Mouse (Mus musculus): ENCODE measurements around the gene Cstb. TPM values are rescaled to one million over a fixed set of nuclear protein-coding genes. Genes with fewer than 3 reads are reported as not detected.
A peak's percentile ranks its signal among the peaks of the same experiment; 100 is the strongest.

Gene Cstb
- polyA plus RNA-seq, 1 experiment from 2014 or later = 116 TPM

DNA sequence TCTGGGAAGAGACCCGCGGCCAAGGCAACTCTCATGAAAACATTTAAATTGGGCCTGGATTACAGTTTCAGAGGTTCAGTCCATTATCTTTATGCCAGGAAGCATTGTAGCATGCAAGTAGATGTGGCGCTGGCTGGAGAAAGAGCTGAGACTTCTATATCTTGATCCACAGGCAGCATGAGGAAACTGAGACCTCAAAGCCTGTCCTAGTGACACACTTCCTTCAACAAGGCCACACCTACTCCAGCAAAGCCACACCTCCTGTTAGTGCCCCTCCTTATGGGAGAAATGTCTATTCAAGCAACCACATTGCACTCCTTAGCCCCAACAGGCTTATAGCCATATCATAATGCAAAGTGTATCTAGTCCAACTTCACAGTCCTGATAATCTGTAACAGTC is 2.9 kb upstream of the Cstb start:
- H3K9me3 ChIP-seq (replicated peaks) = no peaks in the 10 kb centered on the region
- no peak overlapping the region for H3K4me2 ChIP-seq
- H3K27ac ChIP-seq = no peak overlapping the region
- H3K36me3 ChIP-seq (ENCODE audit: poor library complexity, severe bottlenecking) = peaks cover 8% of the 10 kb centered on the region
- H3K9ac ChIP-seq = no peak overlapping the region
- no peak overlapping the region for H3K4me3 ChIP-seq
- H3K4me1 ChIP-seq = peaks cover 19% of the 10 kb centered on the region
- no peaks in the 10 kb centered on the region for H3K27me3 ChIP-seq
- no peak for ATAC-seq
- 91% methylated on average over 3 of the region's 3 CpGs for WGBS

DNA sequence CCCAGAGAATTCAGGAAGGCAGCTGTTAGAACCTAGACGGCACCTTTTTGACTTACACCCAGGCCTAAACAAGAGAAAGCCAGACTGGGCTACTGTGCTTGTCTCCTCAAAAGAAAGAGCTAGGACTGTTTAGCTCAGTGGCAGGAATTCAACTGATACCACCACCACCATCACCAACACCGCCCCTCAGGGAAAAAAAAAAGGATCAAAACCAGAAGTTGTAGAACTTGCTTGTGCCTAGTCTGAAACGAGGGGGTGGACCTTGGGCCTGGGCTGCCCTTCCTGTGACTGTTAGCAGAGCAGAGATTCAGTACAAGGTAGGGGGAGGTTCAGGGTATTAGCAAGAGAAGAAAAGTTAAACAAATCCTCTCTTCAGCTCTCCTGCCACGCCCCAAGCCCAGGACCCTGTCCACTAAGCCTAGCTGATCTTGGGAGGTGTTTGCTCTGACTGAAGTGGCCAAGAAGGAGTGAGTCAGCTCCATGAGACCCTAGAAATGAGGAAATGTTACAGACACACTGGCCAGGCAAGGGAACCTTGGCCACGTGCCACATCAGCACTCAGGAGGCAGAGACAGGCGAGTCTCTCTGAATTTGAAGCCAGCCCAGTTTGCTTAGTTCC is 757 bp downstream of the Cstb start:
- ATAC-seq = no peak
- Histone ChIP-seq H3K9ac (peak overlapping the region; percentile 82), H3K36me3 (ENCODE audit: poor library complexity, severe bottlenecking) (peaks cover 20% of the 10 kb centered on the region), H3K4me2 (peak overlapping the region; percentile 73), H3K4me3 (peak overlapping the region; percentile 82), H3K27ac (no peak overlapping the region), H3K4me1 (peaks cover 19% of the 10 kb centered on the region), H3K9me3 (replicated peaks) (no peaks in the 10 kb centered on the region), H3K27me3 (no peaks in the 10 kb centered on the region)
- 49% methylated on average over 6 of the region's 6 CpGs for WGBS

DNA sequence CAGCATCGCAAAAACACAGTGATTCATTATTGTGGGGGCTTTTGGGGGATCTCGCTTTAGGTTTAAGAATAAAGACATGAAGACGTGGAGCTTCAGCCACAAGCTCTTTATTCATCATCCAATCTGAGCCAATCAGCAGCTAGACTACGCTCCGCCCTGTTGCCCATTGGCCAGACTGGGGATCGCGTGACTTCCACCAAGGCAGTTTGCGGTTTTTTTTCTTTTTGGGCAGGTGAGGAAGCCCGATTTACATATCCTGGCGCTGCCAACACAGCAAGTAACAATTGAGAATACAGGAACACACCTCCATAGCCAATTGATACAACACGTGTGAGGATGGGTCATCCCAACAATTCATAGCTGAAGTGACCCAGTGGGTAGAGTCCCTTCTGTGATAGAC is 2.6 kb downstream of the Cstb start:
- peaks cover 20% of the 10 kb centered on the region for H3K36me3 ChIP-seq (ENCODE audit: poor library complexity, severe bottlenecking)
- no peak overlapping the region for H3K9ac ChIP-seq
- no peak overlapping the region for H3K4me2 ChIP-seq
- 95% methylated on average over 11 of the region's 11 CpGs for WGBS
- ATAC-seq = no peak
- no peak overlapping the region for H3K4me3 ChIP-seq
- H3K9me3 ChIP-seq (replicated peaks) = no peaks in the 10 kb centered on the region
- H3K4me1 ChIP-seq = peaks cover 19% of the 10 kb centered on the region
- no peak overlapping the region for H3K27ac ChIP-seq
- no peaks in the 10 kb centered on the region for H3K27me3 ChIP-seq

DNA sequence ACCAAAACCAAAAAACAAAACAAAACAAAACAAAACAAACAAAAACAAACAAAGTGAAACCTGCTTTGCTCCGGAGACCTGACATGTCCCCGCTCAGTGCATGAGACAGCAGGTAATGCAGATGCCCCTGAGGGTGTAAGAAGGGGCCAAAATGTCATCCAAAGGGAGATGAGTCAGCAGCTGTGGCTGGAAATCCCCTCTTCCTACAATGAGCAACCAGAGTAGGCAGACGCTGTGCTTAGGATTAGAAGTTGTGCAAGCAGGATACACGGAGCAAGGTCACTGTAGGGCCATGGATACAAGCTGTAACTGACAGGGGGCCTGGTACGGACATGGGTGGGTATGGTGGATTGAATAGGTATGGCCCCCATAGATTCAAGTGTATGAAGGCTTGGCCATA is 3.7 kb downstream of the Cstb start:
- peaks cover 19% of the 10 kb centered on the region for H3K4me1 ChIP-seq
- ATAC-seq = no peak
- H3K4me3 ChIP-seq = no peak overlapping the region
- no peak overlapping the region for H3K9ac ChIP-seq
- whole genome bisulfite sequencing = 92% methylated on average over 5 of the region's 5 CpGs
- H3K36me3 ChIP-seq (ENCODE audit: poor library complexity, severe bottlenecking) = peaks cover 20% of the 10 kb centered on the region
- H3K27me3 ChIP-seq = no peaks in the 10 kb centered on the region
- H3K4me2 ChIP-seq = no peak overlapping the region
- H3K9me3 ChIP-seq (replicated peaks) = no peaks in the 10 kb centered on the region
- H3K27ac ChIP-seq = no peak overlapping the region

DNA sequence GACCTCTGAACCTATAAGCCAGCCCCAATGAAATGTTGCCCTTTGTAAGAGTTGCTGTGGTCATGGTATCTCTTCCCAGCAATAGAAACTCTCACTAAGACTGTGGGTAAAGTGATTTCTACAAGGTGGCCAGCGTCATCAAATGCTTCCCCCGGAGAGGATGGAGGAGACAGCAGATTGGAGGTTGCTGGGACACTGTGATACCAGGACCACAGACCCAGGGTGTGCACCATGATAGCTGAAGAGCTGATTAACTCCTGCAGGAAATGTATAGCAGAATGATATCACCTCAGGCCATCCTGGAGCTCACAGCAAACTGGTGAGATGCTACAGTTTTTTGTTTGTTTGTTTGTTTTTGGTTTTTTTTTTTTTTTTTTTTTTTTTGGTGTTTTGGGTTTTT is 4.3 kb downstream of the Cstb start:
- Histone ChIP-seq H3K9ac (no peak overlapping the region), H3K4me2 (no peak overlapping the region), H3K27ac (no peak overlapping the region), H3K27me3 (no peaks in the 10 kb centered on the region), H3K4me1 (peaks cover 19% of the 10 kb centered on the region), H3K4me3 (no peak overlapping the region), H3K9me3 (replicated peaks) (no peaks in the 10 kb centered on the region), H3K36me3 (ENCODE audit: poor library complexity, severe bottlenecking) (peaks cover 20% of the 10 kb centered on the region)
- ATAC-seq = no peak
- whole genome bisulfite sequencing = 91% methylated on average over 2 of the region's 2 CpGs

DNA sequence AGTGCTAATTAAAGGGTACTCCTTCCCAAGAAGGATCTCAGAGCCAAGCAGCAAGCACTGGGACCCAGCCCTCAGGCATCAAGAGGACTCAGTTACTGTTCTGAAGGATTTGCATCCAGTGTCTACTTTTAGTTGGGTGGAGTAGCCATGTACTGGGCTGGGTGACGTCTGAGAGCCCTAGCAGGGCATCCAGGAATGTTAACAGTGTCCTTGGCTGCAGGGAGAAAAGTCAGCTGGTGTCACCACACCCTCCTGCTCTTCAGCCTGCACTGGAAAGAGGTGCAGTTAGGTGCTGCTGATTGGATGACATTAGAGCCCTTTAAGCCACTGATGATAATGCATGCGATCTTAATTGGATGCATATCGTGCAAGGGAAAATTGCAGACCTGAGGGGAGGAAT is 7.4 kb downstream of the Cstb start:
- no peaks in the 10 kb centered on the region for H3K9me3 ChIP-seq (replicated peaks)
- H3K4me2 ChIP-seq = no peak overlapping the region
- no peak for ATAC-seq
- no peak overlapping the region for H3K27ac ChIP-seq
- H3K4me3 ChIP-seq = no peak overlapping the region
- no peaks in the 10 kb centered on the region for H3K4me1 ChIP-seq
- no peaks in the 10 kb centered on the region for H3K27me3 ChIP-seq
- WGBS = 70% methylated on average over 3 of the region's 3 CpGs
- H3K9ac ChIP-seq = no peak overlapping the region
- H3K36me3 ChIP-seq (ENCODE audit: poor library complexity, severe bottlenecking) = peaks cover 10% of the 10 kb centered on the region

DNA sequence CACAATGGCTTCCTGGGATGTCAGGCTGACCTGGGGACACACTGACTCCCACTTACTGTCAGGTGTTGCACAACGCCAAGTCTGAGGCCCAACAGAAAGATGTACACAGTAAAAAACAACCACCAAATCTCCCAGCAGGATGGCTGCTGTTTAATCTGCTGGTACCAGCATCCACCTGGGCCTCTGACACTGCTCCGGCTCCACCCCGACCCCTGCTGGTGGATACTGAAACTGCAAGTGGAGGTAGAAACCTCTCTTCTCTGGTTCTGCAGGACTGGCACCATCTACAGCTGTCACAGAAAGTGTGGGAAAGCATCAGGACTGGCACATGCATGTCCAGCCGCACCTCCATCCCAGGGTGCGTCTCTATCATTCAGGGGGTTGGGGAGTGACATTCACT is 12.6 kb downstream of the Cstb start:
- no peak overlapping the region for H3K9ac ChIP-seq
- no peaks in the 10 kb centered on the region for H3K4me1 ChIP-seq
- H3K36me3 ChIP-seq (ENCODE audit: poor library complexity, severe bottlenecking) = no peaks in the 10 kb centered on the region; the same call in 1 of the 2 replicates
- no peaks in the 10 kb centered on the region for H3K27me3 ChIP-seq
- ATAC-seq = peak; percentile 60
- no peak overlapping the region for H3K4me3 ChIP-seq
- no peak overlapping the region for H3K4me2 ChIP-seq
- 17% methylated on average over 5 of the region's 5 CpGs for WGBS
- H3K9me3 ChIP-seq (replicated peaks) = no peaks in the 10 kb centered on the region
- no peak overlapping the region for H3K27ac ChIP-seq

DNA sequence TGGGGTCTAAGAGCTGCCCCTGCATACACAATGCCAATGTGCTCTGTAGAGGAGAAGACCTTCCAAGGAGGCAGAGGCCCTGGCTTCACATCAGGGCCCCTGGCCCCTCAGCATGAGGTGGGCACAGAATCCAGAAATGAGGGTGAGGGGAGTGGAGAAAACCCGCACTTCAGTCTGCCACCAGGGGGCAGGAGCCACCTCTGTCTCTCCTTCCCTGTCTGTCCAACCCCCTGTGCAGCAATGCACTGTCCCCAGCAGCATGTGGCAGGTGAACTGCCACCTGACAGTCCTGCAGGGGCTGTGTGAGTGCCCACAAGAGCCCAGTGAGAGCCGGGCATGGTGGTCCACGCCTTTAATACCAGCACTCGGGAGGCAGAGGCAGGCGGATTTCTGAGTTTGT is 14.1 kb downstream of the Cstb start:
- no peaks in the 10 kb centered on the region for H3K4me1 ChIP-seq
- H3K27ac ChIP-seq = no peak overlapping the region
- H3K9ac ChIP-seq = no peak overlapping the region
- peak; percentile 37 for ATAC-seq
- no peak overlapping the region for H3K4me3 ChIP-seq
- WGBS = 60% methylated on average over 5 of the region's 5 CpGs
- no peak overlapping the region for H3K4me2 ChIP-seq
- peaks cover 5% of the 10 kb centered on the region; the same call in 1 of the 2 replicates for H3K36me3 ChIP-seq (ENCODE audit: poor library complexity, severe bottlenecking)
- H3K9me3 ChIP-seq (replicated peaks) = no peaks in the 10 kb centered on the region
- H3K27me3 ChIP-seq = no peaks in the 10 kb centered on the region

DNA sequence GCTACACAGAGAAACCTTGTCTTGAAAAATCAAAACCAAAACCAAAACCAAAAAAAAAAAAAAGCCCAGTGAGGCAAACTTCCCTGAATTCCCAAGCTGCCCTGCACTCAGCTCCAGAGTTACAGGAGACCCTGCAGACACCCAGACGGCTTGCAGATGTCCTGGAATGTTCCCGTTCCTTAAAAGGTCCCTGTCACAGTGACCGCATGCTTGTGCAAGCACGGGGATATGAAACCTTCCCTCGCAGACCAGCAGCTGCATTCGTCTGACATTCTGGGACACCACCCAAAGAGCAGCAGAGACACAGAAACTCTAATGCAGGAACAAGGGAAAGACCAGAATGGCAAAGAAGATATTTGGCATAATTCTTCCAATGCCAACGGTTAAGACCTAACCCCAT is 14.5 kb downstream of the Cstb start:
- H3K27ac ChIP-seq = no peak overlapping the region

DNA sequence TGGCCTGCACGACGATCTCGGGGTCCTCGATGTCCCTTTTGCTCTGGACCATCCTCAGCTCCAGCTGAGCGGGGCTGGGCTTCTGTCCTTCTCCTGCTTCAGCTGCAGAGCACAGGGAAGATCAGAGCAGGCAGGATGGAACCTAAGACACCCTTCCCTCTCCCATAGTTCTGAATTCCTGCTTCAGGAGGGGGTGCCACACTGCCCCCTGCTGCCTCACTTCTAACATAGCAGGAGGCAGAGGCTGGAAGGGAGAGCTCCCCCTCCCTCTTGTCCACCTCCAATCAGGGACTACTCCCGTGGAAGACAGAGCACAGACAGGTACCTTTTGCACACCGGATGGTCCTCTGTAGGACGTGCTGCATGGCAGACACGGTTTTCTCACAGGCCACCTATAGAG is 15.3 kb downstream of the Cstb start:
- Histone ChIP-seq H3K36me3 (ENCODE audit: poor library complexity, severe bottlenecking) (peaks cover 6% of the 10 kb centered on the region), H3K4me1 (no peaks in the 10 kb centered on the region), H3K4me3 (no peak overlapping the region), H3K4me2 (no peak overlapping the region), H3K27ac (no peak overlapping the region), H3K27me3 (no peaks in the 10 kb centered on the region), H3K9ac (no peak overlapping the region), H3K9me3 (replicated peaks) (no peaks in the 10 kb centered on the region)
- ATAC-seq = no peak
- 68% methylated on average over 9 of the region's 9 CpGs for WGBS

More for the DNA sequence above, 14.5 kb downstream of the Cstb start:
- Histone ChIP-seq H3K36me3 (ENCODE audit: poor library complexity, severe bottlenecking) (peaks cover 5% of the 10 kb centered on the region; the same call in 1 of the 2 replicates), H3K27me3 (no peaks in the 10 kb centered on the region), H3K9ac (no peak overlapping the region), H3K9me3 (replicated peaks) (no peaks in the 10 kb centered on the region), H3K4me3 (no peak overlapping the region), H3K4me1 (no peaks in the 10 kb centered on the region), H3K4me2 (no peak overlapping the region)
- 92% methylated on average over 7 of the region's 7 CpGs for WGBS
- ATAC-seq = no peak

DNA sequence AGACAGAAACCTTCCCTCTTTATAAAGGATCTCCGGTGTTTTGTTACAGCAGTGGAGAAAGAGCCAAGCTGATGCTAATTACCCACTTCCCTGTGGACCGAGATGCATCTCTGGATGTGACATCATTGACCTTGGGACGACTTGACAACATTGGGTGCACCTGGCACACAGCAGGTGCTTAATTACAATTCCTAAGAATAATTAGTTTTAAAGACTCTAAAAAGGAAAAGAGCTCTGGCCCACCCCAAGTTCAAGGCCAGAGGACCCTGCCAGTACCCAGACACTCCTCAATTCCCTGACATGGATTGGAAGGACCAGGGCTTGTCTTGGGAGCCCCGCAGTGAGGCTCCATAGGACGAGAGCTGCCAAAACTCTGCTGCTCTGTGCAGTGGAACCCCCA is 16.1 kb downstream of the Cstb start:
- H3K27ac ChIP-seq = no peak overlapping the region
- no peak overlapping the region for H3K9ac ChIP-seq
- no peak overlapping the region for H3K4me2 ChIP-seq
- peaks cover 13% of the 10 kb centered on the region for H3K36me3 ChIP-seq (ENCODE audit: poor library complexity, severe bottlenecking)
- no peak overlapping the region for H3K4me3 ChIP-seq
- no peaks in the 10 kb centered on the region for H3K4me1 ChIP-seq
- 75% methylated on average over 5 of the region's 5 CpGs for WGBS
- no peak for ATAC-seq
- no peaks in the 10 kb centered on the region for H3K27me3 ChIP-seq
- no peaks in the 10 kb centered on the region for H3K9me3 ChIP-seq (replicated peaks)

DNA sequence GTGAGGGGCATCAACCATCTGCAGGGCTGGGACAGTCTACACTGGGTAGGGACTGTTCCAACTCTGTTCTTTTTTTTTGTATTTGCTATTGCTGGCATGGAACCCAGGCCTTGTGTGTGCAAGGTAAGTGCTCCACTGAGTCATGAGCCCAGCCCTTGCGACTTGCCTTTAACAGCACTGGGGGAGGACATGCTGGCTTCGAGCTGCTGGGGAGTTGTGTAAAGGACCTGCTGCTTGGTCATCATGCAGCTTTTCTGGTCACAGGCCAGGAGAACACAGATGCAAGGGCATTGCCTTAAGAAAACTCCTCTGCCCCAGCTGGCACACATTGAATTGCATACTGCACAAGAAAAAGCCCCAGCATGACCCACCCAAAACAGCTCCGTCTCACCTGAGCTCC is 16.8 kb downstream of the Cstb start:
- Histone ChIP-seq H3K4me1 (no peaks in the 10 kb centered on the region), H3K9ac (no peak overlapping the region), H3K9me3 (replicated peaks) (no peaks in the 10 kb centered on the region), H3K27me3 (no peaks in the 10 kb centered on the region), H3K4me2 (no peak overlapping the region), H3K27ac (no peak overlapping the region), H3K36me3 (ENCODE audit: poor library complexity, severe bottlenecking) (peaks cover 19% of the 10 kb centered on the region), H3K4me3 (no peak overlapping the region)
- ATAC-seq = no peak
- WGBS = 96% methylated on average over 3 of the region's 3 CpGs

DNA sequence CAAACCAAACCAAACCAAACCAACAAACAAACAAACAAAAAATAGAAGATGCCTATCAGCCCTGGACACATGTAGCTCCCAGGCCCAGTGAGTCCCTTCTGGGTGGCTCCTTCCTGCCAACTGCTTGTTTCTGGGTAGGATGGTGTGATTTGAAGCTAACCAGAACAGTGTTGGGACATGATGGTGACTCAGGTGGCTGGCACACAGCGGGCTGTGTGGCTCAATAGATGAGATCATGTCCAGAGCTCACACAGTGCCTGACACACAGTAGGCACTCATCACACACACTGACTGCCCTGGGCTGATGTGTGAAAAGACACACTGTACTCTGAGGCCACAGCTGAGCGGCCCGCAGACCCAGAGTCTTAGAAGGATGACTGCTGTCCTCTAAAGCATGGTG is 20.7 kb downstream of the Cstb start:
- H3K4me1 ChIP-seq = no peaks in the 10 kb centered on the region
- WGBS = 94% methylated on average over 3 of the region's 3 CpGs
- peaks cover 31% of the 10 kb centered on the region for H3K36me3 ChIP-seq (ENCODE audit: poor library complexity, severe bottlenecking)
- H3K4me3 ChIP-seq = no peak overlapping the region
- H3K27ac ChIP-seq = no peak overlapping the region
- H3K4me2 ChIP-seq = no peak overlapping the region
- no peaks in the 10 kb centered on the region for H3K9me3 ChIP-seq (replicated peaks)
- no peak overlapping the region for H3K9ac ChIP-seq
- no peak for ATAC-seq
- H3K27me3 ChIP-seq = no peaks in the 10 kb centered on the region

Data from forebrain, embryonic 13.5 days (tissue).